Mouse (Mus musculus) activated CD4-positive, CD25-positive, alpha-beta regulatory T cell, adult 4 months (primary cell): ENCODE results near the gene Cdk14. TPM values are rescaled to one million over a fixed set of nuclear protein-coding genes. Genes with fewer than 3 reads are reported as not detected.

Experiments
- ATAC-seq: one replicate; pipeline ENCODE4 v1.8.0; 2017
- polyA plus RNA-seq, 2 experiments: library from polyadenylated mRNA; unstranded; fragments of 100-300 nt; shearing (Covaris generic); gene quantifications; one replicate each; pipeline ENCODE4 v1.2.1; 2017

The Cdk14 gene
- polyA plus RNA-seq, 2 experiments from 2014 or later: 0.60 TPM; not detected in 1

DNA sequence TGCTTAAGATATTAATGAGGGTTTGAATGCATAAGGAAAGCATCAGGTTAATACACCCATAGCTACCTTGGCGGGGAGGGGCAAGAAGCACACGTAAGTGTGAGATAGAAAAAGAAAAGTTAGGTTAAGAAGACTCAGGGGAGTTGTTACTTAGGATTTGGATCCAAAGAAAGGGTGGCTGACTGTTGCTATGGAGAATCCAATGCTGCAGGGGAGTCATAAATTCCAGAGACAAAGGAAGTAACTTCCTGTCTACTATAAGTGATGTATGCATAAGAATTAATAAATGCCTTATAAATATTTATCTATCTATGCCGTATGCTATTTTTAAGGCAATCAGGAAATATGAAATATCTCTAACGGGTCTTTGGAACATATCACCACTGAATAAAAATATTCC lies 527.4 kb downstream of the Cdk14 start:
- no peak for ATAC-seq

DNA sequence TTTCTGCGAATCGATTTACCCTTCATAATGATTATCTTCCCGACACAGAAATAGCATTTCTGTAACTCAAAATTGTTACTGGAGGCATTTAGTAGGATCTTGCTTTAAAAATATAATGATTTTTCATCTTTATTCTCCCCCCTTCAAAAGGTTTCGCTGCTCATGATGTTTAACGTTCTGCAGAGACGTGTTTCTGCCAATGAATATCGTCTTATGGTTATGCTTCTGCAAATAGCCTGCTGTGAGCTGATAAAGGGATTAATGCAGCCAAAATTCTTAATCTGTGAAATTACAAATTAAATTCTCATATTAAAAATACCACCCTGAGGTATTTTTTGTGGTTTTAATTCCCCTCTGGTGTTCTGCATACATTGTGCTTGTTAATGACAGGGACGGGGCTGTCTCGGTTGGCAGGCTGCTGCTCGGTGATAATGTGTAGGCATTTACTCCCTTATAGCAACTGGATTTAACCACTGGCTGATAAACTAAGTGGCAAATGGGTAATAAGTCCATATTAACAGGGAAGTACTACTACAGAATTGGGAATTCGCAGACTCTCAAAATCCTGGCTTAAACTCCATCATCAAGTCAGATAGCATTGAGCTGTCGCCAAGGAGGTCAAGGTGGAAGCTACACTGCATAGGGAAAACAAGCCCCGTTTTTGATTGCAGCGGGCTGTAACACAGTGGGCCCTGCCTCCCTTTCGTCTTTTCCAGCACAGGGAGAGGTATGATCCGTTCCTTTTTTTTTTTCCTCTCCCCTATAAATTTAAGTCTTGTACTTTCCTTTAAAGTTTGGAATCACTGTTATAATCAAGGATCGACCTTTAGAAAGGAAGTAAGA lies 528.0 kb downstream of the Cdk14 start:
- no peak for ATAC-seq

DNA sequence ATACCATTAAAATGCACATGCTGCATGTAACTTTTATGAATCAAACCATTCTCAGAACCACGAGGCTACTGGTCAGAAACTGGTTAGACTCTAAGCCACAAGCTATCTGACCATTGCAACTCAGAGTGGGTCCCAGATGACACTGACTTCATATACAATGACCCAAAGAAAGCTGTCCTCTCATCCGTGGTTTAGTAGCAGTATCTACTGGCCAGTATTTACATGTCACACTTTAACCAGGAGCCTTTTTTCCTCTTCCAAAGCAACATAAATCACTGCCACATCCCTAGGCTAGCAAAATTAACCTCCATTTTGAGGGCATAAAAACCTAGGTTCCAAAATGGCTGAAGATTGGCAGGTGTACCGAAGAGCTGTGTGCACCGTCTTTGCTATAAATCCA lies 533.0 kb downstream of the Cdk14 start:
- no peak for ATAC-seq

DNA sequence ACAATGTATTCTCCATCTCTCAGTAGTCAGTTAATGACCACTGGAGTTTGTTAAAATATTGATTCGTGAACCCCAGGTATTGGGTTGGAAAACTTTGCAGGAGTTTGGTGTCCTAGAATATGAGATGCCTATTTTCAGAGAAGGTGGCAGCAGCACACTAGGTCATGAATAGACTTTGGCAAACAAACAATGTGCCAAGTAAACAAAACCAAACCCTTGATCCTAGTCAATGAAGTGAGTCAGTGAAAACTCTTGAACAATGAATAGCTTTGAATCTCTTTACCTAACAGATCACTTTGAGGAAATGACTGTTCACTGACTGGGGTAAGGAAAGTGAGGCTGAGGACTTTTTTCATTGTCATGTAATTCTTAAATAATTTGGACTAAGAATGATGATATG lies 537.3 kb downstream of the Cdk14 start:
- no peak for ATAC-seq

DNA sequence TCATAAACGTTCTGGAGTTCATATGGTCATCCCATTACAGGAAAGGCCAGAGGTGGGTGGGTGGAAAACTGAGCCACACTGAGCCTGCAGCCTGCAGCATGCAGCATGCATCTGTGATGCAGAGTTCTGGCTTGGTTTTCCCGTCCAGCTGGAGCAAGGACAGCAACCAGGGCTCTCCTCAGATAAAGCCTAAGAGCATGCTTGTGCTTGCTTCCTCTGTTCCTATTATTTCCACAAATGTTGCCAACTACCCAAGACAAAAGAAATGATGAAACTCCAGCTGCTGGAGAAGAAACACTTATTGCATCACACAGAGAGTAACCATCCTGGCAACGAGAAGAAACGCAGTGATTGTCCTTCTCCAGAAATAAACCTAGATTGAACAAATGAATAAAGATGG lies 539.8 kb downstream of the Cdk14 start:
- no peak for ATAC-seq

DNA sequence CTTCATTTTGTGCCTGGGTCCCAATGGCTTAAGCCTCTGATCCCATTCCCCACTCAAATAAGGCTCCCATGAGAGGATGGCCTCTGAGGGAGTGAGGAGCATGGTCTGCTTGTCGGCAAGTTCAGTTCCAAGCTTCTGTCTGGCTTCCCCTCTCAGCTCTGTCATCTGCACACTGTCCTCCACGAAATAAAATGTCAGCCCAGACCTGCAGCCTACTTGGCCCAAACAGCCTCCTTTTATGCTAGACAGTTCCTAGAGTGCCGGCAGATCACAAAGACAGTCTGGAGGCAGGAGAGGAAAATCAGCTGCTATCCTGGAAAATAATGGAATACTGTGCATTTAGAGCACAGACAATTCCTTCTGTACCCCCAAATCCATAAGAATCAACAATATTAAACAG lies 541.2 kb downstream of the Cdk14 start:
- ATAC-seq: no peak

DNA sequence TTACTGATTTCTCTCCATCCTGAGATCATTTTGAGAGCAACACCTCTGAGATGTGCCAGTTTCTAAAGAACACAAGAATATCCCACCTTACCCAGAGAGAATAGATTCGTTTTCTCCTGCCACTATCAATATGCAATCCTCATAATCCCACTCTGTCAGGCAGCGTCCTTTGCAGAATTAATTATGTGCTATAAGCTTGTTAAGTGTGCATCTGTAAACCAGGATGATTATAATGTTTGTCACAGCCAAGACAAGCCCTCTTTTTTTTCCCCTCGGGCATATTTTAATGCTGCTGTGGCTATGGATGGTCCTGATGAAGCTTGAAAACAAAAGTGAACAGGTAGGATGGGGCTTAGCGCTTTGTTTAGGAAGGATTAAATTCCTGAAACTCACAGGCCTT lies 542.5 kb downstream of the Cdk14 start:
- ATAC-seq: no peak

DNA sequence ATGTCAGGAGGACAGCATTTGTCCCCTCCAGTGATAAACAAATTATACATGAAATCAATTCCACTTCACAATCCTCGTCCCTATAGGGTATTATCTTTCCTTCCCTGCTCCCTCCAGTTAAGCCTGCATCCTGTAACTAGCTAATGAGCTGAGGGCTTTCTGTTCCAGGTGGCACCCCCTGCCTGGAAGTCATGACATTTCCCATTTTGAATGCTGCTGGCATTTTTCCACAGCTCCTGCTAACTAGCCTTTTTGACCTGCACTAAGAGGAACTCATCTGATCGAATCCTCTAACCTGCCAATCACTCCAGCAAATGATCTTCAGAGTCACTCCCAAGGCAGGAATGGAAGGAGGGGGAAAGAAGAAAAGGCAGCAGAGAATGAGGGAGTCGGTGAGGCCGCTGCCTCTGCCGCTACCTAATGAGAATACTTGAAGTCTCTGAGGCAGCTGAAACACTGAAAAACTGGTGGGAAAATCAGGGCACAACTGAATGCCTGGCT lies 542.9 kb downstream of the Cdk14 start:
- no peak for ATAC-seq

DNA sequence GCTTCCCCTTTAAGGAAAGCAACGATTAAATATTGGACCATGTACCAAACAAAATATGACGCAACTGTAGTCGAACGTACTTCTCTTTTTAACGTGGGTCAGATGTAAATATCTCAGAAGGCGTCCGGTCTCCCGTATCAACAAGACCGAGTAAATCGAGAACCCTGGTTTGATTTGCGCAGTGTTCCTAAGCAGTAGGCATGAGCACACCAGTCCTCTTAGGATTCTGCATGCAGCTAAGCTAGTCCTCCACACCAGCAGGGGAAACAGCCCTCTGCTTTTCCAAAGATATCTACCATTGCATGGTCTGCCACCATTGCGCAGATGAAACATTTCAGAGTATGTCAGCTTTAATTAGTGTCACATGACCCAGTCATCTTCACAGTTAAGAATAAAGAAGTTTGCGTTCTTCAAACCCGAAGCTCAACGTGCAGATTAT lies 543.4 kb downstream of the Cdk14 start:
- ATAC-seq: no peak

DNA sequence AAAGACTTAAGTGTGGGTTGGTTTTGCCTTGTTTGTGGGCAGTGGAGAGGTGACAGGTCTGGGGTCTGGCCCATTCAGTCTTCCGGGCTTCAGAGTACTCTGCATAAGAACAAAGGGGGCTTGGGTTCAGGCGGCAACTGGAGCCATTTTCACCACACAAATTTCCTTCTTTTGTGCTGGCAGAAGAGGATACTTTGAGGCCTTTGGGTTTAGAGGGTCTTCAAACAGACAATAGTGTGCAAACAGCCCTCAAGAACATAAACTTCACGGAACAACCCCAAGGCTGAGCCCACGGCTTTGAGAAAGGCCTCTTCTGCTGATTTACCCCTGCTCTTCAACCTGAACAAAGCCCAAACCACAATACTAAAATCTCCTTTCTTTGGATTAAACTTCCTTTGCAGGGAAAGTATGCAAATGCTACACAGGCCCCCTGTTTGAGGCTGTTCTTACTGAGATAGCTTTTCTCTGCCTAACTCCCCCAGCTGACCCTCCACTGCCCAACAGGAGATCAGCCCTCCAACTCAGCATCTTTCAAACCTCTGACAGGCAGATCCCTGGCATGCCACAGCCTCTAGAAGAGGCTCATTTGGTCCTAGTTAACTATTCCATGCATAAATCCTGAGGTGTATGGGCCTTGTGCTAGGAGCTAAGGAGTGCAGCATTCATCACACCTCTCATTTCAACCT lies 549.9 kb downstream of the Cdk14 start:
- ATAC-seq: no peak

DNA sequence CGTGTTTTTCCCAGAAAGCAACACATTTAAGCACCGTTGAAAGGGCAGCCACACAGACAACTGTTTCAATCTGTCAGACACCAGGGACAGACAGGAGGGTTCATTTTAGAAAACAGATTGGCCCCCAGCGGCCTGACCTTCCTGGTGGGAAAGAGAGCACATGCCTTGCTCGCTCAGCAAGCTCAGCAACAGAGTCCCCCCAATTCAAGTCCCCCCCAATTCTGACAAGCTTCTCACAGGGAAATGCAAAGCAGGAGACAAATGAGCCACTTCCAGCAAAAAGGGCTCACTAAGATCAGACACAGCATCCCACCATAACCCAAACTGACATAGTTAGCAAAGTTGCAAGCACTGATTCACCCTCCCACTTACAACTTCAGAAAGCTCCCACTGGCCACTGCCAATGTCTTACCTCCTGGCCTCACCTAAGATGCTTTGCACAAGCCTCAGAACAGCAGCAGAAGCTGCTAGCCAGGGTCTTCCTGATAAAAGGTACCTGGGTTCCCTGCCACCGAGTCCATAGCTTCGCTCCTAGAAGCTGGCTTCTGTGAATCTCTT lies 551.5 kb downstream of the Cdk14 start:
- ATAC-seq: no peak

DNA sequence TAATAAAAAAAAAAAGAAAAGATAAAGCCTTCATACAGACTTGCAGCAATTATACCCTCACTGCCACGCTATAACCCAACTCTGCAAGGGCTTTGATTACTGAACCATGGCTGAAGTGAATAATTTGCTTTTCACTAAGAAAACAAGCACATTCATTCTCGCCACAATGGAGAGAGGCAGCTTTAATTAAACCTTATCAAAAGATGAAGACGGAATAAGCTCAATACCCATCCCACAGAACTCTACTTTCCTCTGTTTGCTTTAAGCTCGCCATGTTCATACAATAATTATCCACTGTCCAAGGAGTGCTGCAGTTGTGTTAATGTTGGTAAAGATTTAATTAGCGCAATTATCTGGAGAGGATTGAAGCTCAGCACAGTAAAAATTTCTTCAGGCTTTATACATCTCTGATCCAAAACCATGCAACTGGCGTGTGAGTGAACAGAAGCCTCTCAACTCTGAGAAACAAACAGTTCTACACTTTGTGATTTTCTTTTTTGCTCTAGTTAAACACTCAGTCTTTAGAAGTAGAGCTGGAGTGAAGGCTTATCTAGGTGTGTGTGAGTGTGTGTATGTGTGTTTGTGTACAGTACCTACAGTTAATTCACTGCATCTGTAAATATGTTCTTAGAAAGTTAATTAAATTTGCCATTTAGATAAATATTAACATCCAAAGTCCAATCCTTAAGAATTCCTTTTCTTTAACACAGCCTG lies 552.1 kb downstream of the Cdk14 start:
- ATAC-seq: no peak

DNA sequence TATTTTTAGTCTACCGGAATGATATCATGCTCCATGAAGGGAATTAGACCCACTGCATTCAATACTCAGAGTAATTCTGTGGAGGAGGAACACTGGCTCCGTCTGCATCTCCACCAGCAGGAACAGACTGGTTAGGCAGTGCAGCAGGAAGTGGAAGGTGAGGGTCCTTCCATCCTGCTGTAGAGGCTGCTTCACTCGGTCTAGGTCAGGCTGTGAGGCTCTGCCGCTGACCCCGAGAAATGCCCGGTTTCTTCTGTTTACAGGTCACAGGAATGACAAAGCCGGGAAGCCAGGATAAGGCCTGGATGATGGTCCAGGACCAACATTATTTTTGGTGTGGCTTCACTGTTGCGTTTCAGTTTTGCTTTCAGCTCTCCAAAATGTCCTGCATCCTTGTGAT lies 553.2 kb downstream of the Cdk14 start:
- no peak for ATAC-seq

DNA sequence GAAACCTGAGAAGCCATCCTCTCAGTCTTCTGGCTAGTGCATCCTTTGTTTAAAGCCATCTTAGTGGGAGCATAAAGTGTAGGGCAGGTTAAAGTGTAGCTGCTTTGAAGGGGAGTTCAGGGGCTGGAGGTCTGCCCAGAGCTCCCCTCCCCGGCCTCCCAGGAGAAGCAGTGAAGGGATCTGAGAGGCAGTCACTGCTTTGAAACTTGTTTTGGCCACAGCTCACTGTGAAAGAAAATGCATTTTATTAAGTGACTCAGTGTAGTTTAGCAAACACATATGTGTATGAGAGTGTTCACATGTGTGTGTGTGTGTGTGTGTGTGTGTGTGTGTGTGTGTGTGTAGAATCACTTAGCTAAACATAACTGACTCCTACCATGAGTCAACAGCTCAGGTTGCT lies 554.0 kb downstream of the Cdk14 start:
- no peak for ATAC-seq

DNA sequence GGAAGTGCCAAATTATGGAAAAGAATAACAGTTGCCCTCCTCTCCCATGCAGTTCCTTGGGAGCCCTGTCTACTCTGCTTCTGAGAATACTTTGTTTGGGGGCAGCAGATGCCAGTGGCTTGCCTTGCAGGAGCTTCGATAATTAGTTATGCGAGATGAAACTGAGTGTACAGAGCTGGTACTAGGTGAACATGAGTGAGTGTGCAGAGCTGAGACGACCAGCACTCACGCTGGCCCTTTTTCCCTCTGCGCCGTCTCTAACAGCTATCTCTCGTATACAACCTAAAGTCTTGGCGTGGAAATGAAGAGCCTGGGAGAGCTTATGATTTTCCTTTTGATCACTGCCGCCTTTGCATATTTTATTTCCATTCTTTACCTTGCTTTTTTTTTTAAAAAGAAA lies 558.5 kb downstream of the Cdk14 start:
- no peak for ATAC-seq

DNA sequence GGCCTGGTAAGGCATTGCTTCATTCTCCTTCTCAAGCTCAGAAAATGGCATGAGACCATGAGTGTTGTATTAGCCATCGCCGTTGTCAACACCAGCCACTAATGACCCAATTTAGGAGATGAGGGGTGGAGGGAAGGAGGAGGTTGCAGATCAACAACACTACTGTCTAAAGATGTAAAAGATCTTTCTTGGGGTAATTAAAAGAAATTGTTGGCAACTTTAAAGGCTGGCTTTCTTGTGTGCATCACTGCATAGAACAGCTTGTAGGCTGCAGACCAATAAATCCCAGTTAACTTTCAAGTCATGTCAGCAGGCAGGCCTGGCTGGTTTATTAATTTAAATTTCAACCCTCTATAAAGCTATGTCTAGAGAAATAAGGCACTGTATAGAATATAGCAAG lies 559.0 kb downstream of the Cdk14 start:
- no peak for ATAC-seq

DNA sequence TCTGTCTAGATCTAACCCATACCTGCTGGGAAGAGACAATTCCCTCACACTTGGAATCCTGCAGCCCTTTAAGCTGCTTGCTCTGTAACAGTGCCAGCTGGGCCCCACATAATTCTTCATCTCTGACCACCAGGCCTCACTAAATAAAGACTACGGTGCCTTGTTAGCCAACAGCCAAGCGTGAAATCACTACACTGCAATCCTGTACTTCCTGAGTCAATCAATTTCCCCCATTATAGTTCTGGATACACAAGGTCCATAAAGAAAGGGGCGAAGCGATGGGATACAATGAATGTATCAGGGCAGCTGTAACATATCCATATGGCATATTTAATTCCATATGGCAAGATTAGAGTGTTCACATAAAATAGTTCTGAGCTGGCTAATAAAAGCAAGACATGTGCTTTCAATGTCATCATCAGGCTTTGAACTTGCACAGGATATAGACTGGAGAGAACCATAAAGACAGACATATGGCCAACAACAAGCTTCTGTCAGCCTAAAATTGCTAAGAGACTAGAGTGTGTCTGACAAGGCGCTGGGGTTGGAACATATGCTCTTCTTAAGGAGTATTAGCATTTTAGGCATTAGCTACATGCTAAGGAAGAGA lies 562.0 kb downstream of the Cdk14 start:
- no peak for ATAC-seq

DNA sequence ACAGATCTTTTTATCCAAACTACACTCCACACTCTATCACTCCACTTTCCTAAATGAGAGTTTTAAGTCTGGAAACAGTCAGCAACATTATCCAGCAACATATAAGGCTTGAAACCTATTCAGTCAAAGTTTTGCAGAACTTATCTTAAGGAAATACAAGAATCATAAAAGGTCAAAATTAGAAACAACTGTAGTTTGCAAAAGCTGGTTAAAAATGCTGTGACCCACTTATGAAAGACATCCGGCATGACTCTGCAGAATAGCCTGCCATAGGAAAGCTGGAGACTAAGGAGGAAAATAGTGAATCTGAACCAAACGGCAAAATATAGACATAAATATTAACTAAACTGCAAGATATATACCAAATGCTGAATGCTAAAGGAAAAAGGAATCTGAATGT lies 566.6 kb downstream of the Cdk14 start:
- no peak for ATAC-seq

DNA sequence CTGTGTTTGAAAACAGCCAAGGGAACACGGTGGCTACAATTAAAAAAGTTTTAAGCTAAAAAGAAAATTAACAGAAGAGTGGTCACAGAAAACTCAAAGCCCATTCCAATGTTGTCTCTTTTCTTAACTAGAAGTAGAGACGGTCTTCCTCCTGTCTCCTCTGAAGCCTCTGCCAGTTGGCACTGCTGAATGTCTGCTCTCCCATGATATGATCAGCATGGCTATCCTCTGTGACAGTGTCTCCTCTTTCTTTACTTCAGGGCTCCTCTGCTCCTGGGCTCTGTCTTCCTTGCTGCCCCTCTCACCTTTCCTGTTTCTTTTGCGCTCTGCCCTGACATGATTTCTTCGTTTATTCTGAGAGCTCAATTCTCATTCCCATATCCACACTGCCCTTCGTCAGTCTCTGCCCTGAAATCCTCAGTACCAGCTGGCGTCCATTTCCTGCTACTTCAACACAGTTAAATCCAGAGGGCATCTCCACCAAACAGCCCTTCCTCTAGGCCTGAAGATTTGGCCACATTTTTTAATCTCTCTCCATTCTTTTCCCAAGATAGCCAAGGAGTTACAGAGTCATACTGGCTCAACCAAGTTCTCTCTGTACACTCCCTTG lies 567.3 kb downstream of the Cdk14 start:
- ATAC-seq: no peak

DNA sequence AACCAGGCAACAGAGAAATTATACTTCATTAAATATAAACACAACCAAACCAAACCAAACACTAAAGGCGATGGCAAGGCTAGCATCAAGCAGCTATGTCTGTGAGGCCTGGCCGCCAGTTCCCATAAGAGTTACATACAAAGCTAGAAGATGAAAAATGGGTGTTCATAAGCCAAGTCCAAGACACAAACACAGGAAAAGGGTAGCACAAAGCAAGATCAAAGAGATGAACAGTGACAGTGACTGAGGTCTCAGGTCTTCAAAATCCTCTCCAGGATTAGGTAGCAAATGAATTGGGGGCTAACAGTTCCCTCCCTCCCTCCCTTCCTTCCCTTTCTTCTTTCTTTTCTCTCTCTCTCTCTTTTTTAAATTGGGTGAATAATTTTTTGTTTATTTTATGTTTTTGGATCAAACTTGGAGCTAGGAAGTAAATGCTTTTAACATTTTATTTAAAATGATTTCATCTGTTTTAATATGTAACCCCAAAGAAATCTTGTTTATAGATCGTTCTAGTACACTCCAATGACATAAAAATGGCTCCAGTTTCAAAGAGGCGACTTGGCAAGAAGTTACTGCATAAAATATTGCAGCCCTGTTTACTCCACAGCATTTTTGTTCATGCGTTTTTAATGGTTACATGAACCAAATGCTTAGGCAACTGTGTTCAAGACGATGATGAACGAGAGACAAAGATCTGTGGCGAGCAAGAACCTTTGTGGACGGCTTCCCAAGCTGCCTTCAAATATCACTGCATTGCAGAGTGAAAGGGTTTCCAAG lies 568.0 kb downstream of the Cdk14 start:
- ATAC-seq: no peak

DNA sequence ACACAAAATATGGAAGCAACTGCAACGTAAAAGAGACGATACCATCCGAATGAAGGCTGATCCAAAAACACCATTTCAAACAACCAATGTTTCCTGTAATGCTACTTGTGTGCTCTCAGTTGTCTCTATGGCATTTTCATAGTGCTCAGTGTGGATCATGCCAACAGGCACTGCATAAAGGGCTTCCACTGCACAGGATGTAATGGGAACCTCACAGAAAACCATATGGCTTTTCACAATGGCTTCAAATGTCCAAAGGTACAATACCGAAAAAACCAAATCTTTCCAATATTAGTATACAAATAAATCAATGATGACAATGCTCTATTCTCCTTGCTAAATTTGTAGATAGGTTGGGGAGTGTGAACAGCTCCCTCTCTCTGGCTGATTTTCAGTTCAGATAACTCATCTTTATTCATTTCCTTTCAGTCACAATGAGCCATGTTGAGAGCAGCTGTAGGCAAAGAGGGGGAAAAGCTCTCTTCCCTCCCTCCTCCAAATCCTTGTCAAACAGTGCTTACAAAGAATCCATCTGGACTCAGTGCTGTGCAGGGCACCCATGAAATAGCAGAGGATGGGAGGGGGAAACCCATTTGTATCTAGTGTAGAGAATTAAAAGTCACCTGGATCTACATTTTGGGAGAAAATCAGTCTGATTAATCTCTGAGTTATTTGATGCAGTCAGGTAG lies 568.7 kb downstream of the Cdk14 start:
- no peak for ATAC-seq
